Mouse (Mus musculus): ENCODE results near the gene Rbm15. TPM values are rescaled to one million over a fixed set of nuclear protein-coding genes. Genes with fewer than 3 reads are reported as not detected.

Gene Rbm15
- polyA plus RNA-seq, 1 experiment from 2014 or later = 10.3 TPM

- Histone ChIP-seq H3K9ac (no peak overlapping the region), H3K27ac (no peak overlapping the region), H3K4me3 (no peak overlapping the region), H3K4me1 (no peaks in the 10 kb centered on the region), H3K4me2 (replicated peaks) (no peak overlapping the region), H3K36me3 (no peaks in the 10 kb centered on the region), H3K9me3 (no peaks in the 10 kb centered on the region), H3K27me3 (replicated peaks) (0 out of 2 replicates have a peak, but pooled peaks cover 3% of the 10 kb centered on the region)
- WGBS = 89% methylated on average over 6 of the region's 6 CpGs
- no peak for ATAC-seq (ENCODE audit: low FRiP score, low read depth)
Observed at GRCm38 (mm10) chr3:107355618-107356260, 22.3 kb upstream of the Rbm15 start.

- no peak for ATAC-seq (ENCODE audit: low FRiP score, low read depth)
- Histone ChIP-seq H3K4me2 (replicated peaks) (no peak overlapping the region), H3K4me1 (no peaks in the 10 kb centered on the region), H3K36me3 (no peaks in the 10 kb centered on the region), H3K4me3 (no peak overlapping the region), H3K9ac (no peak overlapping the region), H3K27ac (no peak overlapping the region), H3K27me3 (replicated peaks) (no peaks in the 10 kb centered on the region), H3K9me3 (no peaks in the 10 kb centered on the region)
- WGBS = 60% methylated on average over 3 of the region's 3 CpGs
Observed at GRCm38 (mm10) chr3:107351706-107352105, 18.2 kb upstream of the Rbm15 start.

DNA sequence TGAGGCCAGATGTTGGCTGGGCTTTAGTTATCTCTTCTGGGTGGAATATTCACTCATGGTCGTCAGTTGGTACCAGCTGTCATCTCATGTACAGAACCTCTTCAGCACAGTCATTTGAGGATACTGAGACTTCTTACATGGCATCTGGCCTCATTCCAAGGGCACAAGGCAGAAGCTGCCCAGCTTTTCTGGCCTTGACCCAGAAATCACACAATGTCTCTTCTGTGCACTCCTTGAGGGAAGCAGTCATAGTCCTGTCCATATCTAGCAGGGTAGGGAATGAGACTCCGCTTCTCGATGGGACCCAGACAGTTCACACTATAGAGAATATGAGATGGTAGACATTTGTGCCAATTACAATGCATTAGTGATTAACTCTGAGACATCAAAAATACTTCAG is 15.5 kb upstream of the Rbm15 start:
- Histone ChIP-seq H3K4me2 (replicated peaks) (no peak overlapping the region), H3K9me3 (no peaks in the 10 kb centered on the region), H3K36me3 (no peaks in the 10 kb centered on the region), H3K9ac (no peak overlapping the region), H3K4me1 (no peaks in the 10 kb centered on the region), H3K27me3 (replicated peaks) (no peaks in the 10 kb centered on the region), H3K27ac (no peak overlapping the region), H3K4me3 (no peak overlapping the region)
- 81% methylated on average over 3 of the region's 3 CpGs for WGBS
- no peak for ATAC-seq (ENCODE audit: low FRiP score, low read depth)

DNA sequence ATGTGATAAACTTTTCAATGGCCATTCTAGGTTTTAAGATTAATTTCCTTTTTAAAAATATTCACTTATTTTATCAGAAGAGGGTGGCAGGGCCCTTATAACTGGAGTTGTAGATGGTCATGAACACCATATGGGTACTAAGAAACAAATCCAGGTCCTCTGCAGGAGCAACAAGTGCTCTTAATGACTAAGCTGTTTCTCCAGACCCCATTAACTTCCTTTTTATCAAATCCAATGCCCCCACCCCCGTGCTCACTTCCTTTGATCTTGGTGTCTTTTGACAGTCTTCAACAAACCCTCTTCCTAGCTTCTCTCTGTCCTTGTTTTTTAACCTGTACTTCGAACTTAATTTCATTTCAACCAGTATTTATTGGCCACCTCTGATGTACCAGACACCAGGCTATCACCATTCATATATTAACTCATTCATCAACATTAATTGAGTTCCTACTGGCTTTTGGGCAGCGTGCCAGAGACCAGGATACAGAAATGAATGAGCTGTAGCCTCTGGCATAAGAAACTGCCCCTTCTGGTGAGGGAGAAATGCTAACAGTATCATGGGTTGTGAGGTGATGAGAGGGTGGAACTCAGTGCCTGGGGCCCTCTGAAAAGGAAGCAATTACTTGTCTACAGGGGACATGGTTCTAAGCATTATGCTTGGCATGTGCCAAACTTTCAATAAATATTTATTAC is 11.7 kb upstream of the Rbm15 start:
- Histone ChIP-seq H3K36me3 (no peaks in the 10 kb centered on the region), H3K9ac (no peak overlapping the region), H3K27me3 (replicated peaks) (no peaks in the 10 kb centered on the region; the same call in 1 of the 2 replicates), H3K9me3 (no peaks in the 10 kb centered on the region), H3K4me1 (no peaks in the 10 kb centered on the region), H3K4me3 (no peak overlapping the region), H3K27ac (no peak overlapping the region), H3K4me2 (replicated peaks) (no peak overlapping the region)
- 38% methylated on average over 3 of the region's 3 CpGs for WGBS
- ATAC-seq (ENCODE audit: low FRiP score, low read depth) = 0 out of 2 replicates have a peak, but pooled peaks have one; percentile 29

GRCm38 (mm10) chr3:107343971-107344370 is 10.5 kb upstream of the Rbm15 start:
- no peak overlapping the region for H3K4me2 ChIP-seq (replicated peaks)
- no peaks in the 10 kb centered on the region for H3K36me3 ChIP-seq
- no peaks in the 10 kb centered on the region for H3K4me1 ChIP-seq
- H3K27me3 ChIP-seq (replicated peaks) = no peaks in the 10 kb centered on the region; the same call in 1 of the 2 replicates
- no peak for ATAC-seq (ENCODE audit: low FRiP score, low read depth)
- H3K9ac ChIP-seq = no peak overlapping the region
- H3K4me3 ChIP-seq = no peak overlapping the region
- WGBS = 64% methylated on average over 3 of the region's 3 CpGs
- H3K27ac ChIP-seq = no peak overlapping the region
- H3K9me3 ChIP-seq = no peaks in the 10 kb centered on the region

DNA sequence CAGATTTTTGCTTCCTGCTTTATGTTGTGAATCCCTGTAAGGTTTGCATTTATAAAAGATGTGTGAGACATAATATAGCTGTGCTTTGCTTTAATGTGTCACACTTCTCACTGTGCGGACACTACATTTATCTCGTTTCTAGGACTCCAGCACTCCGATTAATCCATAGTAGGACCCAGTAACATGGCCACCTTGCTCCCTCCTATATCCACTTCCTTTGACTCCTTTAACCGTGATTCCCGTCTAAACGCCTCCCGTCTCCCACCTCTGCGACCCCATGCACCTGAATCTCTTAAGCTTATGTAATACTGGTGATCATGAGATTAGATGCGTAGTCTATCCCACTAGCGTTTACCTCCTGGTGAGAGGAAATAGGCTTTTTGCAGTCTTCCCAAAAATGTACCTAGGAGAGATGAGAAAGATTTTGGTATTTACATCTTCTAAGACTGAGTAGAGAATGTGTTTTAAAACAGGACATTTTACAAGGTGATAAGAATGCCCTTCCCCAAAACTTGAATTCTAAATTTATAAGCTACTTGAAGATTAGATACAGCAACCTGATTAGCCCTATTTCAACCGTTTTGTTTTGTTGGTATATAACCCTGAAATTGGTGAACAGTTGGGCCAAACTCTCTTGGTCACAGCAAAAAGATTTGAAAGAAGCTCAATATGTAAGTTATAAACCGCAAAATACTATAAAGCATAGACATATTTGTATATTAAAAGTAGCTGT is 895 bp upstream of the Rbm15 start:
- H3K9ac ChIP-seq = peak overlapping the region; percentile 83
- H3K4me3 ChIP-seq = peak overlapping the region; percentile 96
- ATAC-seq (ENCODE audit: low FRiP score, low read depth) = no peak
- no peaks in the 10 kb centered on the region for H3K27me3 ChIP-seq (replicated peaks)
- no peaks in the 10 kb centered on the region for H3K9me3 ChIP-seq
- WGBS = 11% methylated on average over 12 of the region's 12 CpGs
- H3K36me3 ChIP-seq = peaks cover 13% of the 10 kb centered on the region
- peak overlapping the region; percentile 64 for H3K4me2 ChIP-seq (replicated peaks)
- H3K4me1 ChIP-seq = peaks cover 21% of the 10 kb centered on the region
- peak overlapping the region; percentile 86 for H3K27ac ChIP-seq

DNA sequence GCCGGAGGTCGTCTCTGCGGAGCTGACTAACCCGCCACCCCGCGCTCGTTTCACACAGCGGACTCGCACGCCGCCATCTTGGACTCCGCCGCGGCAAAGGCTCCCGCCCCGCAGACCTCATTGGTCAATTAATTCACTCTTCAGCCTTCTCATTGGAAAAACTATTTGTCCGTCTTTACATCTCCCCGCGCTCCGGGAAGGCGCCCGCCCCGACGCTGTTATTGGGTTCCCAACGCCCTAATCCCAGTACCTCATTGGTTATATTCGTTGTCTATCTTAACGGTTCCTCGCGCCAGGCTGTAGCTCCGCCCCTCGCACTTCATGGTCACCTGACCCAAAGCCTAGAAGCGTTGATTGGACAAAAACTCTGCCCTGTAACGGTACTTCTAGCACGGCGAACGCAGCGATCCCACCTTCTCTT is 503 bp downstream of the Rbm15 start:
- Histone ChIP-seq H3K9me3 (no peaks in the 10 kb centered on the region), H3K27ac (peak overlapping the region; percentile 86), H3K4me1 (peaks cover 23% of the 10 kb centered on the region), H3K9ac (peak overlapping the region; percentile 88), H3K36me3 (peaks cover 13% of the 10 kb centered on the region), H3K4me2 (replicated peaks) (peak overlapping the region; percentile 98), H3K27me3 (replicated peaks) (no peaks in the 10 kb centered on the region), H3K4me3 (peak overlapping the region; percentile 96)
- under 1% methylated on average over 37 of the region's 37 CpGs for WGBS
- peak; percentile 98 for ATAC-seq (ENCODE audit: low FRiP score, low read depth)

GRCm38 (mm10) chr3:107332127-107332959 is 1.1 kb downstream of the Rbm15 start:
- H3K36me3 ChIP-seq = peaks cover 13% of the 10 kb centered on the region
- peaks cover 23% of the 10 kb centered on the region for H3K4me1 ChIP-seq
- under 1% methylated on average over 75 of the region's 75 CpGs for WGBS
- ATAC-seq (ENCODE audit: low FRiP score, low read depth) = peak; percentile 5
- peak overlapping the region; percentile 88 for H3K9ac ChIP-seq
- H3K4me3 ChIP-seq = peak overlapping the region; percentile 96
- H3K4me2 ChIP-seq (replicated peaks) = peak overlapping the region; percentile 98
- H3K9me3 ChIP-seq = no peaks in the 10 kb centered on the region
- H3K27ac ChIP-seq = peak overlapping the region; percentile 75
- H3K27me3 ChIP-seq (replicated peaks) = no peaks in the 10 kb centered on the region

DNA sequence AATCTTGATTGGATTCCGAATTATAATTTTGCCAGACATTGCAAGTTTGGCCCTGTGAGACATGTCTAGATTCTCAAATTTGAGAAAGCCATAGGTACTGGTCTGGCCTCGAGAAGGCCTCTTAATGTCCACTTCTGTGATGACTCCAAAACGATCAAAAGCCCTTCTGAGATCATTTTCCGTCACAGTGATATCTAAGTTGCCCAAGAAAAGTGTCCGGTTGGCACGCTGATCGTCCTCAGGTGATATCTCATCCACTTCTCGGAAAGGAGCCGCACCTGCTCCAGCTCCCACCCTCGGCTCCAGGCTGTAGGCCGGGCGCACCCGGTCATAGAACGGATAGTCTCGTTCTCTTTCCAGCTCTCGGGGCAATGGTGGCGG is 1.7 kb downstream of the Rbm15 start:
- 27% methylated on average over 17 of the region's 17 CpGs for WGBS
- H3K27me3 ChIP-seq (replicated peaks) = no peaks in the 10 kb centered on the region

DNA sequence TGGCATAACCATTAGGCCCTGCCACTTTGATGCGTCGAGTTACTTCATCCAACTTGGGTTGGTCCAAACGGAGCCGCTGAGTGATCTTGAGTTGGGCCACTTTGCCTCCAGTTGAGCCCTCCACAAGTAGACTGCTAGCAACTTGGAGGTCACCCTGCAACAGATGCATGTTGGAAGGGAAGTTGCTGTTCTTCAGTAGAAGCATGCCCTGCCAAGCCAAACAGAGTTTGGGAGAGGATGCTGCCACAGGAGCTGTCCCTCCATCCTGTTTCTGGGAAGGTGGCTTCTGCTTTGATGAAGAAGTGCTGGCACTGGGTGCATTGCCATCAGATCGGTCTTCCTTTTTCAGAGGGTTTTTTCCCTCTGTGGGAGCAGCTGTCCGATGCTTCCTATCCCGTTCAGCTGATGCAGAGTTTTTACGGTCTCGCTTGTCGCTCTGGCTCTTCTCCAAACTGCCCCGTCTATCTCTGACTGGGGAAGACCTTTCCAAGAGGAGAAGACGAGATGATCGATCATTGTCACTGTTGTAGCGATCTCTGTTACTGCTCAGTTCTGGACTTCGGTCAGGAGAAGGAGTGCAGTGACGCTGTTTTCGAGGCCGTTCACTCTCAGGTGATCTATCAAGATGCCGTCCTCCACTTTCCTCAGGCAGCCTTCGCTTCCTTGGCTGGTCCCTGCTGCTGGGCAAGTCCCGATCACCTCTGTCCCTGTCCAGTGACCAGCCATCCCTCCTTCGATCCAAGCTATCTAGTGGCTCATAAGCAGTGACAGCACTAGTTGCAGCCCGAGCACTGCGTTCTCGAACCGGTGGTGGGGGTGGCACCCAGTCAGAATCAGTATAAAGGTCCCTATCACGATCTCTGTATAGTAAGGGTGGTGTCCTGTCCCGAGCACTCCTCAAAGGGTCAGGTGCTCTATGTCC is 2.7 kb downstream of the Rbm15 start:
- 80% methylated on average over 28 of the region's 28 CpGs for WGBS
- Histone ChIP-seq H3K27me3 (replicated peaks) (no peaks in the 10 kb centered on the region), H3K9me3 (no peaks in the 10 kb centered on the region), H3K4me3 (peak overlapping the region; percentile 96), H3K4me1 (peaks cover 25% of the 10 kb centered on the region), H3K36me3 (peaks cover 17% of the 10 kb centered on the region), H3K27ac (no peak overlapping the region), H3K4me2 (replicated peaks) (peak overlapping the region; percentile 98), H3K9ac (no peak overlapping the region)
- ATAC-seq (ENCODE audit: low FRiP score, low read depth) = no peak

More for the DNA sequence above, 1.7 kb downstream of the Rbm15 start:
- Histone ChIP-seq H3K4me2 (replicated peaks) (peak overlapping the region; percentile 98), H3K36me3 (peaks cover 13% of the 10 kb centered on the region), H3K9me3 (no peaks in the 10 kb centered on the region), H3K4me3 (peak overlapping the region; percentile 96), H3K27ac (no peak overlapping the region), H3K4me1 (peaks cover 23% of the 10 kb centered on the region), H3K9ac (peak overlapping the region; percentile 88)
- no peak for ATAC-seq (ENCODE audit: low FRiP score, low read depth)

DNA sequence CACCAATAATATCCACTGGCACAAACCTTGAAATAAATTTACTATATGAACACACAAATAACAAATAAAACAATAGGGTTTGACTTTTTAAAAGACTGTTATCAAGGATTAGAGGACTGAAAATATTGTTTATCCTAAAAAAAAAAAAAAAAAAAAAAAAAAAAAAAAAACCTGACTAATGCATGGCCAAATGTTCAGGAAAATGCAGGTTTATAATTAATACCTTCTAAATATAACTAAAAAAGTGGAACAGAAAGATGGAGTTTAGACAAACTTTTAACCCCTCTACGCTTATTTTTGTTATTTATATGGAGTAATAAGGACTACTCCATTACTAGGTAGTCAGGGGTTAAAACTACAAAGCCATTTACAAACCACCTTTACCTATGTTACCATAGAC is 7.0 kb downstream of the Rbm15 start:
- no peaks in the 10 kb centered on the region for H3K9me3 ChIP-seq
- WGBS = 98% methylated on average over 1 of the region's 1 CpGs
- no peak overlapping the region for H3K4me2 ChIP-seq (replicated peaks)
- H3K4me3 ChIP-seq = no peak overlapping the region
- no peak overlapping the region for H3K9ac ChIP-seq
- H3K27me3 ChIP-seq (replicated peaks) = no peaks in the 10 kb centered on the region
- peaks cover 37% of the 10 kb centered on the region for H3K36me3 ChIP-seq
- no peak for ATAC-seq (ENCODE audit: low FRiP score, low read depth)
- H3K4me1 ChIP-seq = peaks cover 40% of the 10 kb centered on the region
- H3K27ac ChIP-seq = no peak overlapping the region
